Mouse (Mus musculus): ENCODE data around the gene Tmsb15l.

- TF ChIP-seq CTCF (IDR thresholded peaks at IDR 0.05; ENCODE audit: control insufficient read depth, insufficient read depth, insufficient replicate concordance, low read depth, low read length): no peak
- no peak for TF ChIP-seq POLR2A (IDR thresholded peaks at IDR 0.05; ENCODE audit: control insufficient read depth, low read depth, low read length)
Observed at GRCm38 (mm10) chrX:136959688-136960087, 17.0 kb downstream of the Tmsb15l start.
